Mouse (Mus musculus) kidney, adult 2 months (tissue): ENCODE measurements around the gene Olfr374.

Experiments
- CTCF ChIP-seq: fragments of 200-500 bp; conservative IDR thresholded peaks from 2 replicates; pipeline ENCODE4 v1.5.1; 2011; ENCODE audit warnings: low read depth, mild to moderate bottlenecking, control low read depth, low read length, moderate library complexity, mixed read lengths; ENCODE audit not compliant: insufficient read depth, insufficient read length
- POLR2A ChIP-seq: fragments of 200-500 bp; IDR thresholded peaks from one replicate; pipeline ENCODE4 v1.6.1; 2011; ENCODE audit warnings: low read depth, low read length, control low read depth

DNA sequence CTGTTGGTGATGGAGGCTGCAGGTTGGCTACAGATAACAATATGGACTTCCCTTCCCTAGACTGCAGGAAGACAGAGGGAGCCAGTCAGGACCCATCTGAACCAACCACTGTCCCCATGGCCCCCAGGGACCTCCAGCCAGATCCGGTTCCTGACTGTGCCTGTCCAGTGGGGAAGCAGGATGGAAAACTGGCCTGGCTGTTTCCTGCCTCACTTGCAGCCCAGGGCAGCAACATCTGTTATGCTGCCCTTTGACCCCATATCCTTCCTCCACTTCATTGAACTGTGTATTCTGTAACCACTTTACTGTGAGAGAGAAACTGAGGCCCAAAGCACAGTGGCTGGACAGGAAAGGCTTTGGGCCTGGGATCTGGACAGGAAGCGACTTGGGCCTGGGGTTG is 24.4 kb downstream of the Olfr374 start:
- no peak for TF ChIP-seq CTCF
- no peak for TF ChIP-seq POLR2A
